Mouse (Mus musculus): ENCODE data around the gene Mafb. TPM values are rescaled to one million over a fixed set of nuclear protein-coding genes. Genes with fewer than 3 reads are reported as not detected.

The Mafb gene
- polyA plus RNA-seq, 2 experiments, result 20.8 to 24.5 TPM

DNA sequence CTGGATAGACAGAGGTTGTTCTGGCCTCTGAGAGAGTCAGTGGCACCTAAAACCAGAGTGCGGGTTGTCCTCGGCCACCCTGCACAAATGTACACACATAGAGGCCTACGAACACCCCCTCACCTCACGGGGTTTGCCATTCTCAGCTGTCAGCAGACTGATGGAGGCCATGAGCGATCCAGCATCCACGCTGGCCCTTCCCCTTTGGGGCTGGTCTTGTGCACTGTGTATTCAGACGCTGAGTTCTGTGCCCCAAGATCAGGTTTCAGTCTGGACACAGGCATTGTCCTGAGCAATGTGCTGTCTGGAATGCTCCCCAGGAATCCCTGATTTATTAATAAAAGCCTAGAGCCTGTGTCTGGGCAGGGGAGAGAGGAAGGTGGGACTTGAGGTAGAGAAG is 18.1 kb downstream of the Mafb start:
- no peak for DNase-seq (ENCODE audit: low spot score)
- TF ChIP-seq POLR2A (IDR thresholded peaks at IDR 0.05; ENCODE audit: borderline replicate concordance, extremely low read depth, insufficient read depth, insufficient read length), result no peak
- 39% methylated on average over 7 of the region's 7 CpGs for whole genome bisulfite sequencing

GRCm38 (mm10) chr2:160348072-160348604 is 18.7 kb downstream of the Mafb start:
- peaks cover 6% of the 10 kb centered on the region; the same call in 1 of the 2 replicates for H3K4me1 ChIP-seq (ENCODE audit: control insufficient read depth, insufficient read depth, low read length)
- TF ChIP-seq POLR2A (IDR thresholded peaks at IDR 0.05; ENCODE audit: borderline replicate concordance, extremely low read depth, insufficient read depth, insufficient read length), result no peak

More for the DNA sequence above, 18.1 kb downstream of the Mafb start:
- peaks cover 6% of the 10 kb centered on the region; the same call in 1 of the 2 replicates for H3K4me1 ChIP-seq (ENCODE audit: control insufficient read depth, insufficient read depth, low read length)
- no peaks in the 10 kb centered on the region for H3K36me3 ChIP-seq (ENCODE audit: control insufficient read depth, insufficient read depth, low read length)
- H3K27ac ChIP-seq (replicated peaks; ENCODE audit: low read depth, low read length), result no peak overlapping the region
- H3K27me3 ChIP-seq (ENCODE audit: control insufficient read depth, insufficient read depth, low read length), result no peaks in the 10 kb centered on the region
- ATAC-seq (ENCODE audit: low FRiP score, low read depth), result no peak
- no peak overlapping the region for H3K4me2 ChIP-seq (replicated peaks; ENCODE audit: low read depth, low read length, severe bottlenecking)
- no peak overlapping the region for H3K9ac ChIP-seq (ENCODE audit: low read depth, low read length, severe bottlenecking)
- no peaks in the 10 kb centered on the region for H3K9me3 ChIP-seq (ENCODE audit: control insufficient read depth, low read length)
- no peak overlapping the region for H3K4me3 ChIP-seq (replicated peaks; ENCODE audit: low read length)

DNA sequence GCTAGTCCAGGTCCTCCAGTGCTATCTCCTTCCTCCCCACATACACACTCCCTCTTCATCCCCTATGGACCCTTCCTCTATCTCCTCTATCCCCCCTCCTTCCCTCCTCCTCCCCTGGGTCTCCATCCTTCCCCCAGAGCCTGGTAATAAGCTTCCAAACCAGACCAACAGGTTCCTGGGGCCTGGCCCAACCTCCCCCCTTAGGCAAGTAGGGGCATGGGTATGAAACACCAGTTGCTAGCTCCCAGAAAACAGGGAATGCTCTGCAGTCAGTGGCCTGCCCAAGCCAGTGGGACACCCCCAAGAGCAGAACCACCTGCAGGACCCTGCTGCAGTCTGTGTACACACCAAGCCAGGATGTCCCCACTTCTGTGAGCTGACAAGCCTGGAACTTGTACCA is 21.2 kb downstream of the Mafb start:
- Histone ChIP-seq H3K9ac (ENCODE audit: low read depth, low read length, severe bottlenecking) (no peak overlapping the region), H3K36me3 (ENCODE audit: control insufficient read depth, insufficient read depth, low read length) (no peaks in the 10 kb centered on the region), H3K4me1 (ENCODE audit: control insufficient read depth, insufficient read depth, low read length) (peaks cover 6% of the 10 kb centered on the region; the same call in 1 of the 2 replicates), H3K4me3 (replicated peaks; ENCODE audit: low read length) (no peak overlapping the region), H3K27ac (replicated peaks; ENCODE audit: low read depth, low read length) (no peak overlapping the region), H3K27me3 (ENCODE audit: control insufficient read depth, insufficient read depth, low read length) (no peaks in the 10 kb centered on the region), H3K9me3 (ENCODE audit: control insufficient read depth, low read length) (no peaks in the 10 kb centered on the region), H3K4me2 (replicated peaks; ENCODE audit: low read depth, low read length, severe bottlenecking) (no peak overlapping the region)
- ATAC-seq (ENCODE audit: low FRiP score, low read depth), result no peak
- TF ChIP-seq POLR2A (IDR thresholded peaks at IDR 0.05; ENCODE audit: borderline replicate concordance, extremely low read depth, insufficient read depth, insufficient read length), result no peak
- no peak for DNase-seq (ENCODE audit: low spot score)

More at GRCm38 (mm10) chr2:160348072-160348604, 18.7 kb downstream of the Mafb start:
- no peak overlapping the region for H3K27ac ChIP-seq (replicated peaks; ENCODE audit: low read depth, low read length)
- H3K9me3 ChIP-seq (ENCODE audit: control insufficient read depth, low read length), result no peaks in the 10 kb centered on the region
- DNase-seq (ENCODE audit: low spot score) (no peak), ATAC-seq (ENCODE audit: low FRiP score, low read depth) (no peak)
- no peaks in the 10 kb centered on the region for H3K36me3 ChIP-seq (ENCODE audit: control insufficient read depth, insufficient read depth, low read length)
- no peak overlapping the region for H3K4me3 ChIP-seq (replicated peaks; ENCODE audit: low read length)
- H3K27me3 ChIP-seq (ENCODE audit: control insufficient read depth, insufficient read depth, low read length), result no peaks in the 10 kb centered on the region
- H3K4me2 ChIP-seq (replicated peaks; ENCODE audit: low read depth, low read length, severe bottlenecking), result no peak overlapping the region
- H3K9ac ChIP-seq (ENCODE audit: low read depth, low read length, severe bottlenecking), result no peak overlapping the region
- WGBS, result 47% methylated on average over 4 of the region's 4 CpGs

DNA sequence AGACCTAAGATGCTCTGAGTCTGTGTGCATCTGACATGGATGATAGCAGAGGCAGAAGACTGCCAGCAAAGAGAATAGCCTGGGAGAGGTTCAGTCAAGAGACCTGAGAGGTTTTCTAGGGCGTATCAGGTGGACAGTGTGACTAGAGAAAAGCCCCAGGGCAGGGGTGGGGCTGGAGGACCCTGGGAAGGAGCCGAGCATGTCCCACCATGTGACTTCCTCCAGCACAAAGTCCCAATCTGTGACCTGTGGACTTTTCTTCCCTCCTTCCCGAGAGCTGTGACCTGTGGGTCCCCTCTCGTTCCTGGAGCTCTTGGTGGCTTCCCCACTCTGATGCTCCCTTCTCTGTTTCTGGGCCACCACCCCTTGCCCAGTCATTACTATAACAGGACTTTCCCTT is 26.7 kb downstream of the Mafb start:
- Histone ChIP-seq H3K9ac (ENCODE audit: low read depth, low read length, severe bottlenecking) (no peak overlapping the region), H3K27me3 (ENCODE audit: control insufficient read depth, insufficient read depth, low read length) (no peaks in the 10 kb centered on the region), H3K4me3 (replicated peaks; ENCODE audit: low read length) (no peak overlapping the region), H3K9me3 (ENCODE audit: control insufficient read depth, low read length) (no peaks in the 10 kb centered on the region), H3K36me3 (ENCODE audit: control insufficient read depth, insufficient read depth, low read length) (no peaks in the 10 kb centered on the region), H3K4me2 (replicated peaks; ENCODE audit: low read depth, low read length, severe bottlenecking) (no peak overlapping the region), H3K4me1 (ENCODE audit: control insufficient read depth, insufficient read depth, low read length) (no peaks in the 10 kb centered on the region), H3K27ac (replicated peaks; ENCODE audit: low read depth, low read length) (no peak overlapping the region)
- WGBS, result 53% methylated on average over 3 of the region's 4 CpGs
- no peak for DNase-seq (ENCODE audit: low spot score)
- ATAC-seq (ENCODE audit: low FRiP score, low read depth), result no peak
- no peak for TF ChIP-seq POLR2A (IDR thresholded peaks at IDR 0.05; ENCODE audit: borderline replicate concordance, extremely low read depth, insufficient read depth, insufficient read length)

DNA sequence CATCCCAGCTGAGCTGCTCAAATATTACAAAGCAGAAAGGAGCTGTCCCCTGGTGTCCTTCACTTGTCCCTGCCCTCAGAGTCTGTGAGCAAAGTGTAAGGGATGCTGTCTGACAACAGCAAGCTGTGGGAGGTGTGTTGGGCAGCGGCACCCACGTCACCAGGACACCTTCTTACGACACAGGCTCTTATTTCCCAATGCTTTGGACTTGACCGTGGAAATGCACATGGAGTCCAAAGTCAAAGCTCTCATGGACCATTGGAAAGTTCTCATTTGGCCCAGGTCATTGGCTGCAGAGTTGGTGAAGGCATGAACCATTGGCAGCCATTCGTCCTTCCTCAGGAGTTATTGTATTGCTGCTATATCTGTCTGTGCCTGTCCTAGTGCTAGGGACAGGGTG is 27.3 kb downstream of the Mafb start:
- Histone ChIP-seq H3K36me3 (ENCODE audit: control insufficient read depth, insufficient read depth, low read length) (no peaks in the 10 kb centered on the region), H3K9me3 (ENCODE audit: control insufficient read depth, low read length) (no peaks in the 10 kb centered on the region), H3K4me2 (replicated peaks; ENCODE audit: low read depth, low read length, severe bottlenecking) (no peak overlapping the region), H3K4me1 (ENCODE audit: control insufficient read depth, insufficient read depth, low read length) (no peaks in the 10 kb centered on the region), H3K27ac (replicated peaks; ENCODE audit: low read depth, low read length) (no peak overlapping the region), H3K9ac (ENCODE audit: low read depth, low read length, severe bottlenecking) (no peak overlapping the region), H3K27me3 (ENCODE audit: control insufficient read depth, insufficient read depth, low read length) (no peaks in the 10 kb centered on the region), H3K4me3 (replicated peaks; ENCODE audit: low read length) (no peak overlapping the region)
- DNase-seq (ENCODE audit: low spot score), result no peak
- 93% methylated on average over 5 of the region's 5 CpGs for WGBS
- no peak for TF ChIP-seq POLR2A (IDR thresholded peaks at IDR 0.05; ENCODE audit: borderline replicate concordance, extremely low read depth, insufficient read depth, insufficient read length)
- ATAC-seq (ENCODE audit: low FRiP score, low read depth), result no peak

GRCm38 (mm10) chr2:160336053-160336452 is 30.8 kb downstream of the Mafb start:
- 33% methylated on average over 2 of the region's 2 CpGs for WGBS
- H3K4me3 ChIP-seq (replicated peaks; ENCODE audit: low read length), result no peak overlapping the region
- H3K9me3 ChIP-seq (ENCODE audit: control insufficient read depth, low read length), result no peaks in the 10 kb centered on the region
- H3K27me3 ChIP-seq (ENCODE audit: control insufficient read depth, insufficient read depth, low read length), result no peaks in the 10 kb centered on the region; the same call in 1 of the 2 replicates
- ATAC-seq (ENCODE audit: low FRiP score, low read depth), result no peak
- H3K27ac ChIP-seq (replicated peaks; ENCODE audit: low read depth, low read length), result no peak overlapping the region
- no peak for TF ChIP-seq POLR2A (IDR thresholded peaks at IDR 0.05; ENCODE audit: borderline replicate concordance, extremely low read depth, insufficient read depth, insufficient read length)
- no peaks in the 10 kb centered on the region for H3K4me1 ChIP-seq (ENCODE audit: control insufficient read depth, insufficient read depth, low read length)
- H3K4me2 ChIP-seq (replicated peaks; ENCODE audit: low read depth, low read length, severe bottlenecking), result no peak overlapping the region
- no peaks in the 10 kb centered on the region for H3K36me3 ChIP-seq (ENCODE audit: control insufficient read depth, insufficient read depth, low read length)
- DNase-seq (ENCODE audit: low spot score), result no peak
- H3K9ac ChIP-seq (ENCODE audit: low read depth, low read length, severe bottlenecking), result no peak overlapping the region

All from limb, embryonic 14.5 days (tissue).